Mouse (Mus musculus): ENCODE measurements around the gene Cecr2. TPM values are rescaled to one million over a fixed set of nuclear protein-coding genes. Genes with fewer than 3 reads are reported as not detected.
"Not testable (repeated sequence)": the region's sequence is repeated elsewhere in the genome, so short reads cannot be mapped to it uniquely, and the experiment has no call there.

Cecr2 gene
- polyA plus RNA-seq, 1 experiment from 2014 or later = 5.2 TPM

- 33% methylated on average over 4 of the region's 4 CpGs for WGBS
- H3K27me3 ChIP-seq (ENCODE audit: control insufficient read depth, insufficient read depth, low read length) = no peaks in the 10 kb centered on the region
- H3K4me2 ChIP-seq (ENCODE audit: low read length) = no peak overlapping the region
- no peak for DNase-seq
- no peaks in the 10 kb centered on the region for H3K36me3 ChIP-seq (ENCODE audit: control insufficient read depth, insufficient read depth, low read length)
- H3K4me3 ChIP-seq (replicated peaks; ENCODE audit: low read depth, low read length) = no peak overlapping the region
- no peaks in the 10 kb centered on the region for H3K4me1 ChIP-seq (ENCODE audit: control insufficient read depth, insufficient read depth, low read length)
- no peak for ATAC-seq (ENCODE audit: low FRiP score, low TSS enrichment)
- no peak overlapping the region for H3K9ac ChIP-seq (replicated peaks; ENCODE audit: low read length)
- H3K9me3 ChIP-seq (ENCODE audit: control insufficient read depth, low read length) = no peaks in the 10 kb centered on the region
- H3K27ac ChIP-seq (replicated peaks; ENCODE audit: low read depth, low read length) = no peak overlapping the region
These were observed 26.6 kb upstream of the Cecr2 start for GRCm38 (mm10) chr6:120639547-120639946.

GRCm38 (mm10) chr6:120641866-120642378, 24.2 kb upstream of the Cecr2 start:
- Histone ChIP-seq H3K4me1 (ENCODE audit: control insufficient read depth, insufficient read depth, low read length) (no peaks in the 10 kb centered on the region), H3K9me3 (ENCODE audit: control insufficient read depth, low read length) (no peaks in the 10 kb centered on the region), H3K27ac (replicated peaks; ENCODE audit: low read depth, low read length) (no peak overlapping the region), H3K4me3 (replicated peaks; ENCODE audit: low read depth, low read length) (no peak overlapping the region), H3K36me3 (ENCODE audit: control insufficient read depth, insufficient read depth, low read length) (no peaks in the 10 kb centered on the region), H3K27me3 (ENCODE audit: control insufficient read depth, insufficient read depth, low read length) (no peaks in the 10 kb centered on the region), H3K4me2 (ENCODE audit: low read length) (no peak overlapping the region), H3K9ac (replicated peaks; ENCODE audit: low read length) (no peak overlapping the region)
- DNase-seq (no peak), ATAC-seq (ENCODE audit: low FRiP score, low TSS enrichment) (no peak)
- WGBS = 91% methylated on average over 11 of the region's 11 CpGs

GRCm38 (mm10) chr6:120643776-120644175, 22.4 kb upstream of the Cecr2 start:
- Histone ChIP-seq H3K9me3 (ENCODE audit: control insufficient read depth, low read length) (no peaks in the 10 kb centered on the region), H3K4me3 (replicated peaks; ENCODE audit: low read depth, low read length) (no peak overlapping the region), H3K9ac (replicated peaks; ENCODE audit: low read length) (no peak overlapping the region), H3K4me1 (ENCODE audit: control insufficient read depth, insufficient read depth, low read length) (no peaks in the 10 kb centered on the region), H3K27ac (replicated peaks; ENCODE audit: low read depth, low read length) (no peak overlapping the region), H3K27me3 (ENCODE audit: control insufficient read depth, insufficient read depth, low read length) (no peaks in the 10 kb centered on the region), H3K36me3 (ENCODE audit: control insufficient read depth, insufficient read depth, low read length) (no peaks in the 10 kb centered on the region), H3K4me2 (ENCODE audit: low read length) (no peak overlapping the region)
- WGBS = 37% methylated on average over 7 of the region's 7 CpGs
- DNase-seq (no peak), ATAC-seq (ENCODE audit: low FRiP score, low TSS enrichment) (no peak)

- no peak for ATAC-seq (ENCODE audit: low FRiP score, low TSS enrichment)
- no peak for DNase-seq
- 49% methylated on average over 23 of the region's 23 CpGs for WGBS
- Histone ChIP-seq H3K27me3 (ENCODE audit: control insufficient read depth, insufficient read depth, low read length) (no peaks in the 10 kb centered on the region), H3K4me1 (ENCODE audit: control insufficient read depth, insufficient read depth, low read length) (no peaks in the 10 kb centered on the region), H3K27ac (replicated peaks; ENCODE audit: low read depth, low read length) (no peak overlapping the region), H3K36me3 (ENCODE audit: control insufficient read depth, insufficient read depth, low read length) (no peaks in the 10 kb centered on the region), H3K4me3 (replicated peaks; ENCODE audit: low read depth, low read length) (no peak overlapping the region), H3K4me2 (ENCODE audit: low read length) (no peak overlapping the region), H3K9ac (replicated peaks; ENCODE audit: low read length) (no peak overlapping the region), H3K9me3 (ENCODE audit: control insufficient read depth, low read length) (no peaks in the 10 kb centered on the region)
These were observed 21.5 kb upstream of the Cecr2 start for GRCm38 (mm10) chr6:120644346-120645299.

- H3K27ac ChIP-seq (replicated peaks; ENCODE audit: low read depth, low read length); ATAC-seq (ENCODE audit: low FRiP score, low TSS enrichment); H3K27me3 ChIP-seq (ENCODE audit: control insufficient read depth, insufficient read depth, low read length); H3K9me3 ChIP-seq (ENCODE audit: control insufficient read depth, low read length); DNase-seq; H3K9ac ChIP-seq (replicated peaks; ENCODE audit: low read length); H3K4me3 ChIP-seq (replicated peaks; ENCODE audit: low read depth, low read length); H3K4me1 ChIP-seq (ENCODE audit: control insufficient read depth, insufficient read depth, low read length); H3K36me3 ChIP-seq (ENCODE audit: control insufficient read depth, insufficient read depth, low read length); H3K4me2 ChIP-seq (ENCODE audit: low read length): not testable (repeated sequence)
- WGBS = 89% methylated on average over 3 of the region's 4 CpGs
These were observed 18.7 kb upstream of the Cecr2 start for GRCm38 (mm10) chr6:120647246-120648028.

- no peak for ATAC-seq (ENCODE audit: low FRiP score, low TSS enrichment)
- 78% methylated on average over 5 of the region's 5 CpGs for WGBS
These were observed 18.0 kb upstream of the Cecr2 start for GRCm38 (mm10) chr6:120648205-120648604.

GRCm38 (mm10) chr6:120652666-120653065, 13.5 kb upstream of the Cecr2 start:
- DNase-seq = no peak
- no peak overlapping the region for H3K4me2 ChIP-seq (ENCODE audit: low read length)

More at GRCm38 (mm10) chr6:120648205-120648604, 18.0 kb upstream of the Cecr2 start:
- DNase-seq = no peak
- H3K9me3 ChIP-seq (ENCODE audit: control insufficient read depth, low read length) = no peaks in the 10 kb centered on the region
- no peaks in the 10 kb centered on the region for H3K27me3 ChIP-seq (ENCODE audit: control insufficient read depth, insufficient read depth, low read length)
- no peak overlapping the region for H3K9ac ChIP-seq (replicated peaks; ENCODE audit: low read length)
- H3K4me2 ChIP-seq (ENCODE audit: low read length) = no peak overlapping the region
- H3K4me3 ChIP-seq (replicated peaks; ENCODE audit: low read depth, low read length) = no peak overlapping the region
- no peaks in the 10 kb centered on the region for H3K36me3 ChIP-seq (ENCODE audit: control insufficient read depth, insufficient read depth, low read length)
- H3K4me1 ChIP-seq (ENCODE audit: control insufficient read depth, insufficient read depth, low read length) = no peaks in the 10 kb centered on the region
- H3K27ac ChIP-seq (replicated peaks; ENCODE audit: low read depth, low read length) = no peak overlapping the region

GRCm38 (mm10) chr6:120655702-120656101, 10.5 kb upstream of the Cecr2 start:
- no peak overlapping the region for H3K9ac ChIP-seq (replicated peaks; ENCODE audit: low read length)
- no peaks in the 10 kb centered on the region for H3K36me3 ChIP-seq (ENCODE audit: control insufficient read depth, insufficient read depth, low read length)
- no peaks in the 10 kb centered on the region for H3K9me3 ChIP-seq (ENCODE audit: control insufficient read depth, low read length)
- ATAC-seq (ENCODE audit: low FRiP score, low TSS enrichment) (no peak), DNase-seq (no peak)
- no peaks in the 10 kb centered on the region for H3K4me1 ChIP-seq (ENCODE audit: control insufficient read depth, insufficient read depth, low read length)
- H3K27ac ChIP-seq (replicated peaks; ENCODE audit: low read depth, low read length) = no peak overlapping the region
- H3K4me3 ChIP-seq (replicated peaks; ENCODE audit: low read depth, low read length) = no peak overlapping the region
- WGBS = 93% methylated on average over 3 of the region's 3 CpGs
- H3K27me3 ChIP-seq (ENCODE audit: control insufficient read depth, insufficient read depth, low read length) = no peaks in the 10 kb centered on the region
- no peak overlapping the region for H3K4me2 ChIP-seq (ENCODE audit: low read length)

More at GRCm38 (mm10) chr6:120652666-120653065, 13.5 kb upstream of the Cecr2 start:
- Histone ChIP-seq H3K27ac (replicated peaks; ENCODE audit: low read depth, low read length) (no peak overlapping the region), H3K9ac (replicated peaks; ENCODE audit: low read length) (no peak overlapping the region), H3K27me3 (ENCODE audit: control insufficient read depth, insufficient read depth, low read length) (no peaks in the 10 kb centered on the region), H3K4me1 (ENCODE audit: control insufficient read depth, insufficient read depth, low read length) (no peaks in the 10 kb centered on the region), H3K9me3 (ENCODE audit: control insufficient read depth, low read length) (no peaks in the 10 kb centered on the region), H3K36me3 (ENCODE audit: control insufficient read depth, insufficient read depth, low read length) (no peaks in the 10 kb centered on the region), H3K4me3 (replicated peaks; ENCODE audit: low read depth, low read length) (no peak overlapping the region)
- no peak for ATAC-seq (ENCODE audit: low FRiP score, low TSS enrichment)
- 6% methylated on average over 7 of the region's 7 CpGs for WGBS

All from midbrain, embryonic 14.5 days (tissue).